In genomic region chr6:55519605-55520201, GRCm38 (mm10) we compare ENCODE assay signal across 9 mouse cellular contexts.
A peak's percentile ranks its signal among the peaks of the same experiment; 100 is the strongest.
DNase-seq lines count a peak whose midpoint lies in the region; ATAC-seq and TF ChIP-seq lines count a peak whose summit lies in the region.
"Had no signal": no experiment of that assay in that cellular context is flagged by ENCODE, and none has a peak within 500 bp of the region (broad histone marks: within the 10 kb centered on the region; RNA-seq: fewer than 3 reads in every experiment).

No protein-coding gene starts in this region.

- 16% methylated on average over 11 of the region's 11 CpGs for WGBS in heart, embryonic 13.5 days
- WGBS in kidney, postnatal 0 days: 13% methylated on average over 11 of the region's 11 CpGs
- 18% methylated on average over 11 of the region's 11 CpGs for WGBS in liver, adult 2 months
- WGBS in neural tube, embryonic 14.5 days: 14% methylated on average over 11 of the region's 11 CpGs

- no peak for TF ChIP-seq POLR2A in CH12.LX (IDR thresholded peaks at IDR 0.05; ENCODE audit: low read depth, low read length)
- TF ChIP-seq POLR2A in liver, adult 2 months (IDR thresholded peaks at IDR 0.05; ENCODE audit: extremely low read depth, insufficient read depth, low read length): no peak

- DNase-seq in CH12.LX (ENCODE audit: extremely low read depth): peak; percentile 53
- DNase-seq in brain, embryonic 18.5 days (ENCODE audit: low read depth, low spot score): peak; percentile 71
- peak; percentile 26 for DNase-seq in fibroblast of lung, adult 2 months (ENCODE audit: low read depth)
- peak; percentile 92 for DNase-seq in kidney, postnatal 0 days (ENCODE audit: low spot score)
- peak; percentile 60 for DNase-seq in liver, adult 2 months (ENCODE audit: extremely low read depth, low read depth, low spot score)
- DNase-seq in thymus, postnatal 25 days: peak; percentile 18

- ATAC-seq in heart, embryonic 13.5 days (ENCODE audit: extremely low read depth, insufficient number of reproducible peaks, low FRiP score, low TSS enrichment): no peak; the same call in 1 of the 2 replicates
- peak; percentile 90 for ATAC-seq in kidney, postnatal 0 days (replicated peaks; ENCODE audit: low FRiP score, low read depth)
- peak; percentile 94 for ATAC-seq in neural tube, embryonic 14.5 days (ENCODE audit: low read depth)

- no peak for TF ChIP-seq EP300 in CH12.LX (IDR thresholded peaks at IDR 0.05; ENCODE audit: low read length)

- no peak overlapping the region for H3K4me2 ChIP-seq in CH12.LX (ENCODE audit: insufficient read depth, low read depth, poor library complexity, severe bottlenecking)
- H3K4me2 ChIP-seq in heart, embryonic 13.5 days: peak overlapping the region; percentile 53
- H3K4me2 ChIP-seq in kidney, postnatal 0 days (ENCODE audit: low read length): peak overlapping the region; percentile 26; the same call in 1 of the 2 replicates
- peak overlapping the region; percentile 23; the same call in 1 of the 2 replicates for H3K4me2 ChIP-seq in neural tube, embryonic 14.5 days (ENCODE audit: low read depth, low read length)

- no peaks in the 10 kb centered on the region for H3K36me3 ChIP-seq in CH12.LX (replicated peaks in 1 of 2; ENCODE audit: control insufficient read depth in 1 of 2, insufficient read depth in 1 of 2, low read length in 1 of 2)
- H3K36me3 ChIP-seq in heart, embryonic 13.5 days: no peaks in the 10 kb centered on the region
- no peaks in the 10 kb centered on the region for H3K36me3 ChIP-seq in kidney, postnatal 0 days (ENCODE audit: insufficient read depth, low read length)
- no peaks in the 10 kb centered on the region for H3K36me3 ChIP-seq in liver, adult 2 months (ENCODE audit: control insufficient read depth, insufficient read depth, low read length)
- H3K36me3 ChIP-seq in neural tube, embryonic 14.5 days (ENCODE audit: control insufficient read depth, insufficient read depth, low read length): no peaks in the 10 kb centered on the region

- peaks cover 0 to 5% of the 10 kb centered on the region in 2 experiments; a peak in 2 of 4 replicates for H3K4me1 ChIP-seq in CH12.LX (ENCODE audit: control insufficient read depth in 1 of 2, insufficient read depth in 2 of 2)
- no peaks in the 10 kb centered on the region for H3K4me1 ChIP-seq in heart, embryonic 13.5 days
- no peaks in the 10 kb centered on the region for H3K4me1 ChIP-seq in kidney, postnatal 0 days (replicated peaks; ENCODE audit: insufficient read depth, low read length)
- no peaks in the 10 kb centered on the region for H3K4me1 ChIP-seq in liver, adult 2 months (ENCODE audit: control insufficient read depth, insufficient read depth, low read length)
- H3K4me1 ChIP-seq in neural tube, embryonic 14.5 days (ENCODE audit: control insufficient read depth, insufficient read depth, low read length): no peaks in the 10 kb centered on the region

- no peak overlapping the region for H3K9ac ChIP-seq in CH12.LX (ENCODE audit: insufficient read depth, low read depth)
- no peak overlapping the region for H3K9ac ChIP-seq in heart, embryonic 13.5 days
- H3K9ac ChIP-seq in kidney, postnatal 0 days (ENCODE audit: low read depth, low read length): no peak overlapping the region
- H3K9ac ChIP-seq in liver, adult 2 months (ENCODE audit: low read depth, low read length): no peak overlapping the region
- no peak overlapping the region for H3K9ac ChIP-seq in neural tube, embryonic 14.5 days (replicated peaks; ENCODE audit: low read depth, low read length)

- peak; percentile 70 to 72 for TF ChIP-seq CTCF in CH12.LX (conservative IDR thresholded peaks at IDR 0.05 in 1 of 2, IDR thresholded peaks at IDR 0.05 in 1 of 2; ENCODE audit: low read depth in 2 of 2, low read length in 2 of 2)
- peak; percentile 94 for TF ChIP-seq CTCF in kidney, postnatal 0 days (IDR thresholded peaks at IDR 0.05; ENCODE audit: low read depth)
- TF ChIP-seq CTCF in liver, adult 2 months (IDR thresholded peaks at IDR 0.05; ENCODE audit: low read depth, low read length): peak; percentile 89

- no peak overlapping the region for H3K27ac ChIP-seq in CH12.LX (ENCODE audit: insufficient read depth, low read depth)
- H3K27ac ChIP-seq in heart, embryonic 13.5 days (replicated peaks): no peak overlapping the region
- no peak overlapping the region for H3K27ac ChIP-seq in kidney, postnatal 0 days
- no peak overlapping the region for H3K27ac ChIP-seq in liver, adult 2 months (replicated peaks; ENCODE audit: insufficient read depth, low read depth, low read length)
- no peak overlapping the region for H3K27ac ChIP-seq in neural tube, embryonic 14.5 days (ENCODE audit: low read depth, low read length)

- in situ Hi-C loops in CH12.LX (cut with MboI; ENCODE audit: low pct_ligation_motif_present, low pct_unique_long_range_greater_than_20kb, low sequenced_read_pairs): loop anchor here (25.0 kb wide), 2 partner anchors 282 to 418 kb away; no protein-coding TSS in a partner anchor

- peak; percentile 63 for TF ChIP-seq RAD21 in CH12.LX (IDR thresholded peaks at IDR 0.05; ENCODE audit: low read depth, low read length)

- H3K27me3 ChIP-seq in CH12.LX (replicated peaks): no peaks in the 10 kb centered on the region
- no peaks in the 10 kb centered on the region for H3K27me3 ChIP-seq in heart, embryonic 13.5 days (replicated peaks)
- H3K27me3 ChIP-seq in kidney, postnatal 0 days (ENCODE audit: insufficient read depth, low read length): no peaks in the 10 kb centered on the region
- 0 out of 2 replicates have a peak, but pooled peaks cover 5% of the 10 kb centered on the region for H3K27me3 ChIP-seq in liver, adult 2 months (ENCODE audit: control insufficient read depth, insufficient read depth, low read length)
- no peaks in the 10 kb centered on the region for H3K27me3 ChIP-seq in neural tube, embryonic 14.5 days (ENCODE audit: control insufficient read depth, insufficient read depth, low read length)

- peaks cover 4% of the 10 kb centered on the region for H3K9me3 ChIP-seq in CH12.LX (replicated peaks; ENCODE audit: low read length)
- H3K9me3 ChIP-seq in heart, embryonic 13.5 days: peaks cover 5% of the 10 kb centered on the region; the same call in 1 of the 2 replicates
- H3K9me3 ChIP-seq in kidney, postnatal 0 days (replicated peaks; ENCODE audit: low read length): no peaks in the 10 kb centered on the region
- no peaks in the 10 kb centered on the region for H3K9me3 ChIP-seq in neural tube, embryonic 14.5 days (ENCODE audit: control insufficient read depth, low read length)

- no peak overlapping the region for H3K4me3 ChIP-seq in CH12.LX (replicated peaks in 1 of 3; ENCODE audit: low read depth in 2 of 3, low read length in 2 of 3, poor library complexity in 1 of 3)
- H3K4me3 ChIP-seq in heart, embryonic 13.5 days: peak overlapping the region; percentile 24
- H3K4me3 ChIP-seq in kidney, postnatal 0 days (replicated peaks; ENCODE audit: low read depth, low read length): no peak overlapping the region
- H3K4me3 ChIP-seq in liver, adult 2 months (ENCODE audit: insufficient read depth, low read depth, low read length): no peak overlapping the region
- no peak overlapping the region for H3K4me3 ChIP-seq in neural tube, embryonic 14.5 days (ENCODE audit: low read depth, low read length)
- H3K4me3 ChIP-seq: erythroblast, embryonic 14.5 days had no signal

- dilution Hi-C loops in CH12.LX (cut with MboI; ENCODE audit: extremely low pct_ligation_motif_present, extremely low pct_unique_long_range_greater_than_20kb, low sequenced_read_pairs): no loop called here

- H3K79me2 ChIP-seq in CH12.LX (replicated peaks; ENCODE audit: control insufficient read depth, extremely low read depth, insufficient read depth, poor library complexity, severe bottlenecking): no peaks in the 10 kb centered on the region
- H3K79me2 ChIP-seq in liver, adult 2 months (ENCODE audit: control insufficient read depth, insufficient read depth, low read length): no peaks in the 10 kb centered on the region

TF ChIP-seq in CH12.LX, 34 proteins besides CTCF, POLR2A, EP300 and RAD21:
- TF ChIP-seq NELFE (IDR thresholded peaks at IDR 0.05; ENCODE audit: low read depth, low read length) (no peak), SMC3 (IDR thresholded peaks at IDR 0.05; ENCODE audit: low read depth, low read length) (peak; percentile 66)

Comparison
In these comparisons a context has a peak if more than half of its experiments do, and no peak if none do; other contexts are left out.
1. DNase-seq: peak in every context shown above with its lines; median percentile 92 in kidney, postnatal 0 days; 71 in brain, embryonic 18.5 days; 60 in liver, adult 2 months; 53 in CH12.LX; 26 in fibroblast of lung, adult 2 months; 18 in thymus, postnatal 25 days.